Mouse (Mus musculus) frontal cortex, postnatal 10 days (tissue): ENCODE data around the gene Pck2.

ENCODE experiments used
- DNase-seq, 2 experiments: peaks; one replicate each; pipeline ENCODE4 v3.0.0; 2022; ENCODE audit warnings: low spot score in 2 of 2, mixed read lengths in 1 of 2

Pck2 gene

GRCm38 (mm10) chr14:55540067-55540786 is at the start of gene Pck2:
Gene Pck2, plus strand, starts transcription at chr14:55540266.
- DNase-seq, result peak; percentile 64 to 71

GRCm38 (mm10) chr14:55490361-55491201 is 49.5 kb upstream of the Pck2 start, which contains the start of gene Carmil3:
Gene Carmil3, plus strand, starts transcription at chr14:55490651.
- peak; percentile 83 to 87 for DNase-seq

DNA sequence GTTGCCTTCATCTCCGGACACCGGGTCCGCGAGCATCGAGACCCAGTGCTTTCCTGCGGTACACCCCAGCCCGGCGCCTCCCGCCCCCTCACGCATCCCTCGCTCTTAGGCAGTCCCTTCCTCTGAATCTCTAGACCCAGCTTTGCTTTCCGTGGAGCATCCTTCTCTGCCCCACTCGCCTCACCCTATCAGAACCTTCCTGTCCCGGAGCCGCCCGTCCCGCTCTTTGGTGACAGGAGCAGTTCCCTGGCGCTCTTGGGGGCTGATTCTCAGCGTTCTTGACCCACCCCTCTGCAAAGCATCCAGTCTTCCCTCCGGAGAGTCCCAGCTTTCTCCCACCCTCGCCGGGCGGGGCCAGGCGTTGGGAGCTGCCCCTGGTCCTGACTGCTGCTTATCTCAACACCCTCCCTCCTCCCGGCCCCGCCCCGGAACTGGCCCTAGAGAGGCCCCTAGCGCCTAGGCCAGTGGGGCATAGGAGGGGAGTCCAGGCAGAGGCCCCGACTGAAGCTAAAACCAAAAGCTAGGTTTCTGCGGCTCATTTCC is 48.7 kb upstream of the Pck2 start:
- DNase-seq, result peak in 1 of 2 experiments; percentile 60

- no peak for DNase-seq
These were observed 48.0 kb upstream of the Pck2 start for GRCm38 (mm10) chr14:55492103-55492502.

- no peak for DNase-seq
These were observed 44.4 kb upstream of the Pck2 start for GRCm38 (mm10) chr14:55495509-55496240.

DNA sequence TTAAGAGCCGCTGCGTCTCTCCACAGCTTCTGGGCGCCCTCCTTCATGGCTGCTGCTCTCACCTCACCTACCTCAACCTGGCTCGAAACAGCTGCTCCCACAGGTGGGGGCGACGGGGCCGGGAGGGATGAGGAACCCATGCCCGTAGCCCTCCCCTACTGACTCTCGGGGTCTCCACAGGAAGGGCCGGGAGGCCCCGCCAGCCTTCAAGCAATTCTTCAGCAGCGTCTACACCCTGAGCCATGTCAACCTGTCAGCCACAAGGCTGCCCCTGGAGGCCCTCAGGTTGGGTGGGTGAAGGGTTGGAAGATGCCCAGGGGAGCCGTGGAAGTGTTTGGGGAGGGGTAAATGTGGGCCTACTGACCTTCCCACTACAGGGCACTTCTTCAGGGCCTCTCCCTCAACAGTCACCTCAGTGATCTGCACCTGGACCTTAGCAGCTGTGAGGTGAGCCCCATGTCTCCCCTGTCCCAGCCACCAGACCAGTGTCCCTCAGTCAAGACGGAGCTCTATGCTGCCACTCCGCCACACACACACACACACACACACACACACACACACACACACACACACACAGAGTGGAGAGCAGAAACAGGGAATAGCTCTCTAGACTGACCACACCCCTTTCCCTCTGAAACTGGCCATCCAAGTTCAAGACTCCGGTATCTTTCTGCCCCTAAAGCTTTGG is 43.2 kb upstream of the Pck2 start:
- no peak for DNase-seq

GRCm38 (mm10) chr14:55497449-55497821 is 42.6 kb upstream of the Pck2 start:
- peak in 1 of 2 experiments; percentile 80 for DNase-seq

DNA sequence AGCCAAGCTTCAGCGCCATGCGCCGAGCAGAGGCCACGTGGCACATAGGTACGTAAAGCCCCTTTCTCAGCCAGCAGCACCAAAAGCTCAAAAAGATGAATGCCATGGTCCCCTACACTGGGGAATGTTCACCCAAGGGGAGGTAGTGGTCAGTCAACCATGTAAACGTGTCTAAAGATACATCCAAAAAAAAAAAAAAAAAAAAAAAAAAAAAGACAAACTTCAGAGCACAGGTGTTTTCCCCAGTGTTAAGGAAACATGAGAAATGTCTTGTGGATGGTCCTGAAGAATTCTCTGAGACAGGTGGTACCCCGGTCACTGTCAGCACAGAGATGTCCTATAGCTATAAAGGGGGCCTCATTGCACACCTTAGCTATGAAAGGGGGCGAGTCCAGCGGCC is 34.5 kb upstream of the Pck2 start:
- no peak for DNase-seq

GRCm38 (mm10) chr14:55507801-55508200 is 32.3 kb upstream of the Pck2 start:
- no peak for DNase-seq

GRCm38 (mm10) chr14:55509540-55509939 is 30.5 kb upstream of the Pck2 start:
- DNase-seq, result no peak

GRCm38 (mm10) chr14:55510125-55510731 is 29.8 kb upstream of the Pck2 start, which contains the start of gene Cpne6:
Gene Cpne6, plus strand, starts transcription at chr14:55510445.
- DNase-seq, result peak; percentile 57 to 76

DNA sequence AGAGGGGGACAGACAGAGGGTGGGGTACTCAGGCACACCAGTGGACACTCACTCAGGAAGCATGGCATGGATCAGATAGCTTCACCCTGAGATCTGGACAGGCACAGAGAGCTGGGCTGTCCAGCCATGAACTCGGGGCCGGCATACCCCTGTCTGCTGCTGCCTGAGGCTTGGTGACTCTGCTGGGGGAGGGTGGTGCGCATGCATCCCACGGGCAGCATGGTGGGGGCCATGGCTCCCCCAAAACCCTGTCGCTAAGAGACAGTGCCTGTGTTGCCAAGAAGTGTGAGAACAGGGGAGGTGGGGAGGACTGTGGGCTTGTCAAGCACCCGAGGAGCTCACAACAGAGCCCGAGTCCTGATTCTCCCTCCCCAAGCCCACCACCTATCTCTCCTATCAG is 29.0 kb upstream of the Pck2 start:
- peak; percentile 57 to 79 for DNase-seq

DNA sequence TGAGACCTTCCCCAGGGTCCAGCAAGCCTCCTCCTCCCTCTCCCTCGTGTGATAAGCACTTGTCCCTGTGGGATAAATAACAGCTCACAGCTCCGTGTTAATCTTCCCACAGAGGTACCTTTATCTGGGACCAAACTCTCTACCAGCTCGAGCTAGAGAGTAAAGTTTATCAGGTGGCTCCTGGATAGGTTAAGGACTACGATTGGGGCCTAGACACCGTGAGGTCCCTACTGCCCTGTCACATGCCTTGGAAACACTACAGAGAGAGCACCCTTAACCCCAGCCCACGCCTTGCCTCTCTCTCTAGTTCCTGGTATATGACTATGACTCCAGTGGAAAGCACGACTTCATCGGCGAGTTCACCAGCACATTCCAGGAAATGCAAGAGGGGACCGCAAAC is 26.1 kb upstream of the Pck2 start:
- DNase-seq, result no peak

DNA sequence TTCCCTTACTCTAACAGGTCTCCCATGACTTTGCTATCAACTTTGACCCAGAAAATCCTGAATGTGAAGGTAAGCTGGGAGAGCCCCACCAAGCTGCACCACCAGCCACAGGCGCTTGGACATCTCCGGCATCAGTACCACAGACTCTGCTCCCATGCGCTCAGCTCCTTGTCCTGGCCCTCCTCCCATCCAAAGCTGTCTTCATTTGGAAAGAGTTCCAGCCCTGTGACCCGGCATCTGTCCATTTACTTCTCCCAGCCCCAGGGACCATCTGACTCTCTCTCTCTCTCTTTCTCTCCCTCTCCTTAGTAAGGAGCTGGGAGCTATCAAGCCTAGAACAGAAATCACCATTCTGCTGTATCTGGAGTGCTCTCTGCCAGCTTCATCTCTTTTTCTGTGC is 24.2 kb upstream of the Pck2 start:
- DNase-seq, result no peak

DNA sequence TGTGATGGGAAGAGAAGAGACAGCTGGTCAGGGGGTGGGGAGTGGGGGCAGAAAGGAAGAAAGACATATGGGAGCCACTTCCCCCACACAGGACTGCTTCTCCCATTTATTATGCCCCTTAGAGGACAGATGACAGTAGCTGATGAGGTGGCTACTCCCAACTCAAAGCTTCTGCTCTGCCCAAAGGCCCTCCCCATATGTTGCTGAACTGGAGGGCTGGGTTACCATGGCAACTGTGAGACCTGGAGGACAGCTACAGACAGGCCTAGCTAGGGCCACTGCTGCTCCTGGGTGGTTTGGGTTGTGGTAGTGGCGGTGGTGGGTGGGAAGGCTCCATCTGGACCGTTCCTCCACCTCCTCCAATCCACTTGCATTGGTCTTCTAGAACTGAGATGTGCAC is 21.2 kb upstream of the Pck2 start:
- peak; percentile 43 to 64 for DNase-seq

- no peak for DNase-seq
These were observed 20.5 kb upstream of the Pck2 start for GRCm38 (mm10) chr14:55519604-55520003.

DNA sequence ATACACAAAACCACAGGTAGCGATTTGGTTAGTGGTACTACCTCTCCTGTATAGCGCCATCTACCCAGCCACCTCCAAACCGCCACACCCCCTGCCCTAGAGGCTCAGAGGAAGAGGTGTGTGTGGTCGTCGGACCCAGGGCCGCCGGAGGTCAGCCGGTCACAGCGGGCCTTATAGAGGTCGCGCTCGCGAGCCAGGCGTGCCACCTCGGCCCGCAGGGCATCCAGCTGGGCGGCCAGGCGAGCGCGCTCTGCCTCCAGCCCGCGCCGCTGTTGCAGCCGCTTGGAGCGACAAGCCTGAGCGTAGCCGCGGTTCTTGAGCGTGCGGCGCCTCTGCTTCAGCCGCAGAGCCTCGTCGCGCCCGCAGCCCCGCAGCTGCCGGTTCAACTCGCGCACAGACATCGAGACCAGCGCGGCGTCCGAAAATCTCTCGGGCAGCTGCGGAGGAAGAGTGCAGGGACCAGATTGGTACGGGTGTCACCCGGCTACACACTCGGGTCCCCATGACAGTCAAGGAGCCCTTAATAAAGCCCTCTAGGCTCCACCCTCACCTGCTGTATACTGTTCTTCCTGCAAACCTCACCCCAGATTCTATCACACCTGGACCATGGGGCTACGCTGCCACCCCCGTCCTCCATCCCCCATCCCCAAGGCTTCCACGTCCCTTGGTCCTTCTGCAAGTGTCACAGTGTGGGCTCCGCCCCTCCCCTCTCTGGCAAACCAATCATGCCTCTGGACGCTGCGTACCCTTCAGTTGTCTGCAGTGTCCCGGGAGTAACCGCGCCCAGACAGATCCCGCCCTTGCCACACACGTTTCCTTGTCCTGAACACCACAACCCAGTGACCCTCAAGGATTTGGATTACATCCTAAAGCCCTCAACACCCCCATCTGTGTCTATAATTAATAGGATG is 19.4 kb upstream of the Pck2 start:
- no peak for DNase-seq

DNA sequence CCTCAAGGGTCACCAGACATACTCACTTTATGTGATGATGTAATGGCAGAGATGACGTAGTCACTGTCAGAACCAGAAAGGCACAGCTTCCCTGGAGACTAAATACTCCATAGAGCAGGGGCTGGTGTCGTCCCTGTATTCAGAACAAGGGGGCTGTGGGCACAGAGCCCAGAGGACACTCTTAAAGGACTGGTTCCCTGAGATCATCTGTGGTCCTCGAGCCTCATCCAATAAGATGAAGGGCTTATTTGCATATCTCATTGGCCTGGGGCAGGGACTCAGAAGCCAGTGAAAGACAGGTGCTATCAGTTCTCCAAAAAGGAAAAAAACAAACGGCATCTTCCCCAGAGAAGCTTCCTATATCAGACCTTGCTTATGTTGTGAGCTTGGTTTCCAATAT is 16.0 kb upstream of the Pck2 start:
- DNase-seq, result no peak

- DNase-seq, result no peak
These were observed 15.3 kb upstream of the Pck2 start, which contains the start of gene Nrl for GRCm38 (mm10) chr14:55524785-55525184. Gene Nrl, minus strand, starts transcription at chr14:55524981.

DNA sequence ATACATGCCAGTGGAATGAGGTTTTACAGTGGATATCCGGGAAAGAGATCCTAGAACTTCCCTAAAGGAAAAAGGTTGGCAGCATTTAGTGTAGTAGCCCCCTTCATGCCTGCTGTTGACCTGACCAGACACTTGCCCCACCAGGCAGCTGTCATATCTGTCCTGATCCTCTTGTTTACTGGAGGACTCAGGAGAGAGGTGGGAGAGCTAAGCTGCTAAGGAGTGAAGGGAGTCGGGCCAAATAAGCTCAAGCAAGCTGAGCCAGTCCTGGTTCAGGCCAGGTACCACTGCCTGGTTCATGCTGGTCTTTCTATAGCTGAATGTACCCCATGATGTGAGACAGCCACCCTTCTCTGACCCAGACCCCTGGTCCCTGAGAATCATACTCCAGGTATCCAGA is 13.4 kb upstream of the Pck2 start:
- DNase-seq, result no peak
